Mouse (Mus musculus) liver, adult 2 months (tissue): ENCODE measurements around the gene Sntg2.

Experiments used
- CTCF ChIP-seq: fragments of 200-500 bp; IDR thresholded peaks from 2 replicates; pipeline ENCODE4 v1.5.1; 2011; ENCODE audit warnings: low read depth, low read length, control low read depth
- POLR2A ChIP-seq: fragments of 200-500 bp; IDR thresholded peaks from 2 replicates; pipeline ENCODE4 v1.6.1; 2011; ENCODE audit warnings: low read length, control low read depth; ENCODE audit not compliant: insufficient read depth; ENCODE audit errors: extremely low read depth

GRCm38 (mm10) chr12:30142085-30142484, 231.1 kb downstream of the Sntg2 start:
- peak; percentile 11; the same call in 1 of the 2 replicates for TF ChIP-seq CTCF
- TF ChIP-seq POLR2A, result no peak
